Mouse (Mus musculus) hindbrain, embryonic 11.5 days (tissue): ENCODE data around the gene Prph. TPM values are rescaled to one million over a fixed set of nuclear protein-coding genes. Genes with fewer than 3 reads are reported as not detected.

Experiments used
- ATAC-seq: fragments of 200-750 bp; cut with Nextera tagmentation; 2 replicates; pipeline ENCODE4 v1.8.0; 2017; ENCODE audit warnings: mild to moderate bottlenecking, moderate TSS enrichment, moderate library complexity; ENCODE audit not compliant: low FRiP score
- DNase-seq: peaks from one replicate; pipeline ENCODE4 v3.0.0-alpha.2; 2015; ENCODE audit warnings: low spot score
- H3K27ac ChIP-seq: fragments of 300-500 bp; sonication (generic); 2 replicates; pipeline ENCODE4 v1.5.1; 2014; ENCODE audit warnings: mild to moderate bottlenecking, low read depth, low read length
- H3K27me3 ChIP-seq: fragments of 300-500 bp; sonication (generic); 2 replicates; pipeline ENCODE4 v1.6.1; 2014; ENCODE audit warnings: mild to moderate bottlenecking, low read length, moderate library complexity, mixed read lengths; ENCODE audit not compliant: control insufficient read depth, insufficient read depth
- H3K36me3 ChIP-seq: fragments of 300-500 bp; sonication (generic); 2 replicates; pipeline ENCODE4 v1.6.1; 2014; ENCODE audit warnings: mild to moderate bottlenecking, low read length, moderate library complexity, mixed read lengths; ENCODE audit not compliant: control insufficient read depth, insufficient read depth
- H3K4me1 ChIP-seq: fragments of 300-500 bp; sonication (generic); replicated peaks from 2 replicates; pipeline ENCODE4 v1.6.1; 2014; ENCODE audit warnings: low read length, mixed read lengths; ENCODE audit not compliant: control insufficient read depth, insufficient read depth
- H3K4me2 ChIP-seq: fragments of 300-500 bp; sonication (generic); replicated peaks from 2 replicates; pipeline ENCODE4 v1.6.1; 2014; ENCODE audit warnings: mild to moderate bottlenecking, low read depth, low read length
- H3K4me3 ChIP-seq: fragments of 300-500 bp; sonication (generic); 2 replicates; pipeline ENCODE4 v1.5.1; 2014; ENCODE audit warnings: low read depth, low read length
- H3K9ac ChIP-seq: fragments of 300-500 bp; sonication (generic); 2 replicates; pipeline ENCODE4 v1.6.1; 2014; ENCODE audit warnings: low read depth, low read length
- H3K9me3 ChIP-seq: fragments of 300-500 bp; sonication (generic); 2 replicates; pipeline ENCODE4 v1.6.1; 2016; ENCODE audit warnings: low read length; ENCODE audit not compliant: control insufficient read depth
- WGBS: fragments of 180-500 bp; shearing (Covaris S2); extraction: QIAGEN DNeasy Blood & Tissue Kit; methylation state at CpG from one replicate; pipeline ENCODE4 v1.1.7; 2014; 5-methylcytosine and 5-hydroxymethylcytosine counted together
- polyA plus RNA-seq: library from polyadenylated mRNA; unstranded; fragments of >200 nt; fragmentation: Nextera tagmentation; extraction: Ambion mirVana; gene quantifications from 2 replicates; pipeline ENCODE4 v1.2.1, GENCODE M21; 2014

The Prph gene
- polyA plus RNA-seq, 1 experiment from 2014 or later, result 17.2 TPM

GRCm38 (mm10) chr15:99030585-99031387, 24.2 kb upstream of the Prph start:
- no peak overlapping the region for H3K27ac ChIP-seq
- 20% methylated on average over 26 of the region's 26 CpGs for WGBS
- no peak for ATAC-seq

GRCm38 (mm10) chr15:99031388-99031675, 23.6 kb upstream of the Prph start:
- peak overlapping the region; percentile 63 for H3K4me2 ChIP-seq
- H3K9me3 ChIP-seq, result no peaks in the 10 kb centered on the region
- peak overlapping the region; percentile 51 for H3K4me3 ChIP-seq
- H3K4me1 ChIP-seq, result 0 out of 2 replicates have a peak, but pooled peaks cover 5% of the 10 kb centered on the region
- 77% methylated on average over 4 of the region's 4 CpGs for WGBS
- H3K27me3 ChIP-seq, result peaks cover 6% of the 10 kb centered on the region
- no peak overlapping the region for H3K9ac ChIP-seq
- no peak overlapping the region for H3K27ac ChIP-seq
- no peaks in the 10 kb centered on the region for H3K36me3 ChIP-seq
- ATAC-seq (no peak), DNase-seq (no peak)

More at GRCm38 (mm10) chr15:99030585-99031387, 24.2 kb upstream of the Prph start:
- Histone ChIP-seq H3K4me3 (peak overlapping the region; percentile 51), H3K36me3 (no peaks in the 10 kb centered on the region), H3K27me3 (peaks cover 6% of the 10 kb centered on the region), H3K4me2 (peak overlapping the region; percentile 63), H3K4me1 (0 out of 2 replicates have a peak, but pooled peaks cover 5% of the 10 kb centered on the region), H3K9ac (peak overlapping the region; percentile 45), H3K9me3 (no peaks in the 10 kb centered on the region)
- no peak for DNase-seq

GRCm38 (mm10) chr15:99032041-99032725, 22.8 kb upstream of the Prph start:
- Histone ChIP-seq H3K4me2 (peak overlapping the region; percentile 12; the same call in 1 of the 2 replicates), H3K9ac (no peak overlapping the region), H3K27ac (no peak overlapping the region), H3K4me1 (0 out of 2 replicates have a peak, but pooled peaks cover 5% of the 10 kb centered on the region), H3K36me3 (no peaks in the 10 kb centered on the region), H3K9me3 (no peaks in the 10 kb centered on the region), H3K4me3 (peak overlapping the region; percentile 51; the same call in 1 of the 2 replicates), H3K27me3 (peaks cover 6% of the 10 kb centered on the region)
- DNase-seq (no peak), ATAC-seq (no peak)
- 85% methylated on average over 9 of the region's 9 CpGs for WGBS

- WGBS, result 87% methylated on average over 7 of the region's 7 CpGs
- no peak overlapping the region for H3K4me3 ChIP-seq
- H3K27ac ChIP-seq, result no peak overlapping the region
- H3K9me3 ChIP-seq, result no peaks in the 10 kb centered on the region
- no peak overlapping the region for H3K4me2 ChIP-seq
- DNase-seq (no peak), ATAC-seq (no peak)
- H3K9ac ChIP-seq, result no peak overlapping the region
- 0 out of 2 replicates have a peak, but pooled peaks cover 5% of the 10 kb centered on the region for H3K4me1 ChIP-seq
- H3K27me3 ChIP-seq, result peaks cover 6% of the 10 kb centered on the region
- no peaks in the 10 kb centered on the region for H3K36me3 ChIP-seq
These were observed 22.2 kb upstream of the Prph start for GRCm38 (mm10) chr15:99032726-99033250.

- no peak overlapping the region for H3K4me2 ChIP-seq
These were observed 21.3 kb upstream of the Prph start for GRCm38 (mm10) chr15:99033498-99034270.

GRCm38 (mm10) chr15:99035431-99035830, 19.5 kb upstream of the Prph start:
- Histone ChIP-seq H3K4me1 (0 out of 2 replicates have a peak, but pooled peaks cover 3% of the 10 kb centered on the region), H3K36me3 (no peaks in the 10 kb centered on the region), H3K4me2 (no peak overlapping the region), H3K9ac (no peak overlapping the region), H3K27me3 (peaks cover 3% of the 10 kb centered on the region; the same call in 1 of the 2 replicates), H3K9me3 (no peaks in the 10 kb centered on the region), H3K27ac (no peak overlapping the region), H3K4me3 (no peak overlapping the region)
- DNase-seq (no peak), ATAC-seq (no peak)
- 89% methylated on average over 4 of the region's 4 CpGs for WGBS

More at GRCm38 (mm10) chr15:99033498-99034270, 21.3 kb upstream of the Prph start:
- H3K36me3 ChIP-seq, result no peaks in the 10 kb centered on the region
- H3K4me3 ChIP-seq, result no peak overlapping the region
- 0 out of 2 replicates have a peak, but pooled peaks cover 5% of the 10 kb centered on the region for H3K4me1 ChIP-seq
- no peaks in the 10 kb centered on the region for H3K9me3 ChIP-seq
- ATAC-seq (no peak), DNase-seq (no peak)
- H3K27me3 ChIP-seq, result peaks cover 6% of the 10 kb centered on the region
- WGBS, result 91% methylated on average over 7 of the region's 7 CpGs
- H3K27ac ChIP-seq, result no peak overlapping the region
- H3K9ac ChIP-seq, result no peak overlapping the region

- H3K36me3 ChIP-seq, result no peaks in the 10 kb centered on the region
- ATAC-seq (no peak), DNase-seq (no peak)
- H3K4me3 ChIP-seq, result no peak overlapping the region
- no peak overlapping the region for H3K4me2 ChIP-seq
- H3K9me3 ChIP-seq, result no peaks in the 10 kb centered on the region
- H3K27ac ChIP-seq, result no peak overlapping the region
- H3K4me1 ChIP-seq, result 0 out of 2 replicates have a peak, but pooled peaks cover 3% of the 10 kb centered on the region
- no peak overlapping the region for H3K9ac ChIP-seq
- 93% methylated on average over 8 of the region's 8 CpGs for WGBS
- H3K27me3 ChIP-seq, result no peaks in the 10 kb centered on the region
These were observed 18.6 kb upstream of the Prph start for GRCm38 (mm10) chr15:99036249-99036905.

- Histone ChIP-seq H3K4me1 (no peaks in the 10 kb centered on the region), H3K36me3 (no peaks in the 10 kb centered on the region), H3K27me3 (no peaks in the 10 kb centered on the region), H3K27ac (no peak overlapping the region), H3K9me3 (no peaks in the 10 kb centered on the region), H3K9ac (no peak overlapping the region), H3K4me2 (no peak overlapping the region), H3K4me3 (no peak overlapping the region)
- DNase-seq, result no peak
- 90% methylated on average over 1 of the region's 1 CpGs for WGBS
- no peak for ATAC-seq
These were observed 16.9 kb upstream of the Prph start for GRCm38 (mm10) chr15:99038025-99038424.
